Mouse (Mus musculus): Measurements from ENCODE around the gene Borcs7. TPM values are rescaled to one million over a fixed set of nuclear protein-coding genes. Genes with fewer than 3 reads are reported as not detected.

Borcs7 gene
- 3.5 TPM for polyA plus RNA-seq (2015; fragmentation: Illumina TruSeq; extraction: RNeasy Lipid Tissue Mini Kit (QIAGEN cat#74804); ENCODE audit: insufficient read depth, low read depth, low replicate concordance)

GRCm38 (mm10) chr19:46689460-46690372 lies at the start of gene Borcs7:
TSS of gene Borcs7 (plus strand) at chr19:46689906.

GRCm38 (mm10) chr19:46672766-46673418 lies 16.8 kb upstream of the Borcs7 start, which contains the start of gene Cyp17a1:
TSS of gene Cyp17a1 (minus strand) at chr19:46673172.

DNA sequence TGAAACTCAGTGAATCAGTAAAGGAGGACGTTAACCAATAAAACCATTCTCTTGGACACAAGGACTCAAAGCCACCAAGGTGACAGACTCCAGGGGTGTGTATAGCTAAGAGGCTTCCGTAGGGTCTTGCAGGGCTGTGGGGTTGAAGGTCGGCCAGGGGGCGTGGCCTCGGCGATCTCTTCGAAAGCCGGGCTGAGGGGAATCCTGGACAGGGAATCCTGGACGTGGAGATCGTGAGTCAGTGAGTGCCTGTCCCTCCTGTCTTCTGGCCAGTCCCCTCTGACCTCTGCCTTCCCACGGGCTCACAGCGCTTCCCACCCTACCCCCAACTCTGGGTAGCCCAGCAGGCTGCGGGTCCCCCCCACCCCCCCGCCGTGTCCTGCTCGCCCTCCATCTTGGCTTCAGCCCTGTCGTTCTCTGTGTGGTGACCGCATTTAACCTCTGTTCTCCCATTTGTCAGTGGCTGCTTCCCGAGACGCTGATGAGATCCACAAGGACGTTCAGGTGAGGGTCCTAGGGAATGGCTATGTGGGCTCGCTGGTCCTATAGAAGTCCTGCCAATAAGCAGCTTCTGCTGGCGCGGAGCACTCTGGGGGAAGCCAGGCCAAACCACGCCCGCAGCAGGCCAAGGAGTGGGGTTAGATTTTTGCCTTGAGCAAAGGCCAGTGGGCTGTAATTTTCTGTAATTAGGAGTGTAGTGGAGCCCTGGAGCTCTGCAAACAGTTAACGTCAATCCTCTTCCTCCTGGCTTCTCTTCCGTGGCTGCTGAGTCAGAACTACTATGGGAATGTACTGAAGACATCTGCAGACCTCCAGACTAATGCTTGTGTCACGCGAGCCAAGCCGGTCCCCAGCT lies 17.8 kb downstream of the Borcs7 start, which contains the start of gene As3mt:
TSS of gene As3mt (plus strand) at position 163 of the 856 bp plus-strand sequence.

Other genes starting within 250 kb of the Borcs7 start
- gene Trim8, start 188.2 kb upstream of the Borcs7 start, polyA plus RNA-seq (2015; fragmentation: Illumina TruSeq; extraction: RNeasy Lipid Tissue Mini Kit (QIAGEN cat#74804); ENCODE audit: insufficient read depth, low read depth, low replicate concordance): 6.7 TPM
- gene Arl3, start 116.7 kb upstream of the Borcs7 start, polyA plus RNA-seq (2015; fragmentation: Illumina TruSeq; extraction: RNeasy Lipid Tissue Mini Kit (QIAGEN cat#74804); ENCODE audit: insufficient read depth, low read depth, low replicate concordance): 38.3 TPM
- gene Sfxn2, start 116.5 kb upstream of the Borcs7 start, polyA plus RNA-seq (2015; fragmentation: Illumina TruSeq; extraction: RNeasy Lipid Tissue Mini Kit (QIAGEN cat#74804); ENCODE audit: insufficient read depth, low read depth, low replicate concordance): 14.6 TPM
- gene Wbp1l, start 90.8 kb upstream of the Borcs7 start, polyA plus RNA-seq (2015; fragmentation: Illumina TruSeq; extraction: RNeasy Lipid Tissue Mini Kit (QIAGEN cat#74804); ENCODE audit: insufficient read depth, low read depth, low replicate concordance): 14.9 TPM
- gene Cyp17a1, start 16.7 kb upstream of the Borcs7 start, polyA plus RNA-seq (2015; fragmentation: Illumina TruSeq; extraction: RNeasy Lipid Tissue Mini Kit (QIAGEN cat#74804); ENCODE audit: insufficient read depth, low read depth, low replicate concordance): not detected
- 7.7 TPM for gene As3mt, start 17.6 kb downstream of the Borcs7 start, polyA plus RNA-seq (2015; fragmentation: Illumina TruSeq; extraction: RNeasy Lipid Tissue Mini Kit (QIAGEN cat#74804); ENCODE audit: insufficient read depth, low read depth, low replicate concordance)
- gene Cnnm2, start 71.7 kb downstream of the Borcs7 start, polyA plus RNA-seq (2015; fragmentation: Illumina TruSeq; extraction: RNeasy Lipid Tissue Mini Kit (QIAGEN cat#74804); ENCODE audit: insufficient read depth, low read depth, low replicate concordance): 2.8 TPM